Mouse (Mus musculus) cerebellum, adult 11 months (tissue): Measurements from ENCODE around the gene Rgs3.

Experiments used
- DNase-seq: peaks from one replicate; pipeline ENCODE4 v3.0.0; 2022

The Rgs3 gene

GRCm38 (mm10) chr4:62695946-62696345, 136.3 kb downstream of the Rgs3 start:
- DNase-seq, result peak; percentile 69

- peak; percentile 58 for DNase-seq
Observed at GRCm38 (mm10) chr4:62696699-62697404, 137.2 kb downstream of the Rgs3 start.

GRCm38 (mm10) chr4:62697469-62697868, 137.8 kb downstream of the Rgs3 start:
- DNase-seq, result peak; percentile 74

GRCm38 (mm10) chr4:62698521-62698920, 138.9 kb downstream of the Rgs3 start:
- no peak for DNase-seq

- peak; percentile 67 for DNase-seq
Observed at GRCm38 (mm10) chr4:62699191-62699812, 139.7 kb downstream of the Rgs3 start.

GRCm38 (mm10) chr4:62700426-62700825, 140.8 kb downstream of the Rgs3 start:
- no peak for DNase-seq

GRCm38 (mm10) chr4:62703151-62703550, 143.5 kb downstream of the Rgs3 start:
- DNase-seq, result no peak

- no peak for DNase-seq
Observed at GRCm38 (mm10) chr4:62704204-62704603, 144.6 kb downstream of the Rgs3 start.

GRCm38 (mm10) chr4:62705013-62705412, 145.4 kb downstream of the Rgs3 start:
- DNase-seq, result no peak

- no peak for DNase-seq
Observed at GRCm38 (mm10) chr4:62705749-62706148, 146.1 kb downstream of the Rgs3 start.

GRCm38 (mm10) chr4:62708084-62708483, 148.4 kb downstream of the Rgs3 start:
- no peak for DNase-seq

- no peak for DNase-seq
Observed at GRCm38 (mm10) chr4:62708994-62709393, 149.3 kb downstream of the Rgs3 start.

GRCm38 (mm10) chr4:62709448-62709847, 149.8 kb downstream of the Rgs3 start:
- DNase-seq, result no peak

GRCm38 (mm10) chr4:62711159-62711558, 151.5 kb downstream of the Rgs3 start:
- no peak for DNase-seq

- DNase-seq, result no peak
Observed at GRCm38 (mm10) chr4:62711582-62711981, 151.9 kb downstream of the Rgs3 start.

- DNase-seq, result no peak
Observed at GRCm38 (mm10) chr4:62720861-62721260, 161.2 kb downstream of the Rgs3 start.

- DNase-seq, result no peak
Observed at GRCm38 (mm10) chr4:62722021-62722426, 162.4 kb downstream of the Rgs3 start.

GRCm38 (mm10) chr4:62723795-62724194, 164.1 kb downstream of the Rgs3 start:
- no peak for DNase-seq

GRCm38 (mm10) chr4:62726282-62726937, 166.8 kb downstream of the Rgs3 start:
- no peak for DNase-seq

- DNase-seq, result no peak
Observed at GRCm38 (mm10) chr4:62727541-62728303, 168.1 kb downstream of the Rgs3 start.

- DNase-seq, result no peak
Observed at GRCm38 (mm10) chr4:62728471-62728870, 168.8 kb downstream of the Rgs3 start.

GRCm38 (mm10) chr4:62729191-62729590, 169.5 kb downstream of the Rgs3 start:
- no peak for DNase-seq

- DNase-seq, result no peak
Observed at GRCm38 (mm10) chr4:62729941-62730340, 170.3 kb downstream of the Rgs3 start.
